Mouse (Mus musculus) megakaryocyte, embryonic 14.5 days (primary cell): ENCODE measurements around the gene Sf3b2.

Experiments used
- FLI1 ChIP-seq: IDR thresholded peaks from 2 replicates; pipeline ENCODE4 v1.6.1; 2012; ENCODE audit warnings: low read length, inconsistent platforms, mixed read lengths
- GATA1 ChIP-seq: IDR thresholded peaks from 3 replicates; pipeline ENCODE4 v1.6.1; 2012; ENCODE audit warnings: mixed read lengths, low read length, inconsistent platforms, borderline replicate concordance

GRCm38 (mm10) chr19:5277140-5277539, 18.1 kb downstream of the Sf3b2 start:
- TF ChIP-seq GATA1 (no peak), FLI1 (no peak)
